Mouse (Mus musculus) mesoderm, embryonic 11.5 days (tissue): ENCODE results near the gene Tm4sf19.
A peak's percentile ranks its signal among the peaks of the same experiment; 100 is the strongest.
"Not testable (repeated sequence)": the region's sequence is repeated elsewhere in the genome, so short reads cannot be mapped to it uniquely, and the experiment has no call there.

ENCODE experiments used
- DNase-seq: peaks from one replicate; pipeline ENCODE4 v3.0.0-alpha.2; 2012; ENCODE audit warnings: low read depth, low spot score

Tm4sf19 gene

GRCm38 (mm10) chr16:32430474-32431046 is 30.3 kb downstream of the Tm4sf19 start, which contains the start of gene Pcyt1a:
Gene Pcyt1a, plus strand, starts transcription at chr16:32430921.
- peak; percentile 95 for DNase-seq

- no peak for DNase-seq
These were observed 30.8 kb downstream of the Tm4sf19 start for GRCm38 (mm10) chr16:32431047-32431591.

GRCm38 (mm10) chr16:32431926-32432325 is 31.6 kb downstream of the Tm4sf19 start:
- no peak for DNase-seq

- no peak for DNase-seq
These were observed 32.8 kb downstream of the Tm4sf19 start for GRCm38 (mm10) chr16:32433138-32433537.

- DNase-seq = no peak
These were observed 33.8 kb downstream of the Tm4sf19 start for GRCm38 (mm10) chr16:32434066-32434465.

- no peak for DNase-seq
These were observed 34.4 kb downstream of the Tm4sf19 start for GRCm38 (mm10) chr16:32434691-32435090.

- DNase-seq = no peak
These were observed 36.4 kb downstream of the Tm4sf19 start for GRCm38 (mm10) chr16:32436657-32437056.

GRCm38 (mm10) chr16:32437266-32437665 is 37.0 kb downstream of the Tm4sf19 start:
- DNase-seq = no peak

GRCm38 (mm10) chr16:32441432-32441831 is 41.1 kb downstream of the Tm4sf19 start:
- no peak for DNase-seq

- DNase-seq = not testable (repeated sequence)
These were observed 44.3 kb downstream of the Tm4sf19 start for GRCm38 (mm10) chr16:32444615-32445014.

GRCm38 (mm10) chr16:32445558-32445957 is 45.3 kb downstream of the Tm4sf19 start:
- DNase-seq = no peak

- DNase-seq = no peak
These were observed 46.3 kb downstream of the Tm4sf19 start for GRCm38 (mm10) chr16:32446563-32447138.

GRCm38 (mm10) chr16:32449665-32450064 is 49.4 kb downstream of the Tm4sf19 start:
- no peak for DNase-seq

- no peak for DNase-seq
These were observed 49.8 kb downstream of the Tm4sf19 start for GRCm38 (mm10) chr16:32450133-32450532.

GRCm38 (mm10) chr16:32453102-32453501 is 52.8 kb downstream of the Tm4sf19 start:
- no peak for DNase-seq

- peak; percentile 29 for DNase-seq
These were observed 54.3 kb downstream of the Tm4sf19 start for GRCm38 (mm10) chr16:32454646-32455045.

GRCm38 (mm10) chr16:32456086-32456485 is 55.8 kb downstream of the Tm4sf19 start:
- no peak for DNase-seq

- DNase-seq = no peak
These were observed 56.5 kb downstream of the Tm4sf19 start for GRCm38 (mm10) chr16:32456761-32457160.
